Mouse (Mus musculus): ENCODE measurements at regions not wholly inside any gene's neighbourhood (a gene's known extent, or its start where the extent isn't known, plus 50 kb on each side); places are given as distances from the start of the nearest gene placed in this dataset.
"Not testable (repeated sequence)": the region's sequence is repeated elsewhere in the genome, so short reads cannot be mapped to it uniquely, and the experiment has no call there.

- Histone ChIP-seq H3K9ac (replicated peaks) (no peak overlapping the region), H3K36me3 (no peaks in the 10 kb centered on the region), H3K9me3 (no peaks in the 10 kb centered on the region; the same call in 1 of the 2 replicates), H3K4me2 (no peak overlapping the region), H3K4me3 (replicated peaks) (no peak overlapping the region), H3K4me1 (replicated peaks) (peaks cover 41% of the 10 kb centered on the region), H3K27me3 (no peaks in the 10 kb centered on the region), H3K27ac (peak overlapping the region; percentile 84)
- no peak for ATAC-seq (ENCODE audit: insufficient number of reproducible peaks, insufficient read depth, low FRiP score, low TSS enrichment, low read depth)
- WGBS: 80% methylated on average over 4 of the region's 4 CpGs
Measured at GRCm38 (mm10) chr17:83972470-83972869, 124.7 kb upstream of the Haao start.

GRCm38 (mm10) chr17:83972026-83972425 is 124.3 kb upstream of the Haao start:
- H3K4me1 ChIP-seq (replicated peaks): peaks cover 41% of the 10 kb centered on the region
- WGBS: 56% methylated on average over 5 of the region's 5 CpGs
- no peak overlapping the region for H3K9ac ChIP-seq (replicated peaks)
- no peaks in the 10 kb centered on the region; the same call in 1 of the 2 replicates for H3K9me3 ChIP-seq
- H3K27me3 ChIP-seq: no peaks in the 10 kb centered on the region
- H3K27ac ChIP-seq: peak overlapping the region; percentile 84; the same call in 1 of the 2 replicates
- no peak overlapping the region for H3K4me2 ChIP-seq
- H3K36me3 ChIP-seq: no peaks in the 10 kb centered on the region
- H3K4me3 ChIP-seq (replicated peaks): no peak overlapping the region
- no peak for ATAC-seq (ENCODE audit: insufficient number of reproducible peaks, insufficient read depth, low FRiP score, low TSS enrichment, low read depth)

GRCm38 (mm10) chr17:83969407-83969826 is 121.7 kb upstream of the Haao start:
- no peaks in the 10 kb centered on the region for H3K36me3 ChIP-seq
- 0 out of 2 replicates have a peak, but pooled peaks have one; percentile 11 for ATAC-seq (ENCODE audit: insufficient number of reproducible peaks, insufficient read depth, low FRiP score, low TSS enrichment, low read depth)
- H3K9me3 ChIP-seq: no peaks in the 10 kb centered on the region; the same call in 1 of the 2 replicates
- no peak overlapping the region for H3K4me2 ChIP-seq
- H3K4me1 ChIP-seq (replicated peaks): peaks cover 55% of the 10 kb centered on the region
- peak overlapping the region; percentile 95 for H3K27ac ChIP-seq
- 16% methylated on average over 7 of the region's 7 CpGs for WGBS
- no peak overlapping the region for H3K9ac ChIP-seq (replicated peaks)
- H3K27me3 ChIP-seq: no peaks in the 10 kb centered on the region
- no peak overlapping the region for H3K4me3 ChIP-seq (replicated peaks)

GRCm38 (mm10) chr17:83968124-83968523 is 120.4 kb upstream of the Haao start:
- not testable (repeated sequence) for H3K27ac ChIP-seq; H3K36me3 ChIP-seq; H3K4me3 ChIP-seq (replicated peaks); H3K27me3 ChIP-seq; H3K9ac ChIP-seq (replicated peaks); H3K9me3 ChIP-seq; H3K4me2 ChIP-seq; ATAC-seq (ENCODE audit: insufficient number of reproducible peaks, insufficient read depth, low FRiP score, low TSS enrichment, low read depth)
- peaks cover 56% of the 10 kb centered on the region for H3K4me1 ChIP-seq (replicated peaks)
- 92% methylated on average over 3 of the region's 3 CpGs for WGBS

GRCm38 (mm10) chr17:83967007-83967406 is 119.2 kb upstream of the Haao start:
- Histone ChIP-seq H3K4me1 (replicated peaks) (peaks cover 56% of the 10 kb centered on the region), H3K27me3 (no peaks in the 10 kb centered on the region), H3K9ac (replicated peaks) (no peak overlapping the region), H3K36me3 (no peaks in the 10 kb centered on the region), H3K27ac (no peak overlapping the region), H3K4me3 (replicated peaks) (no peak overlapping the region), H3K9me3 (no peaks in the 10 kb centered on the region; the same call in 1 of the 2 replicates), H3K4me2 (no peak overlapping the region)
- WGBS: 83% methylated on average over 6 of the region's 6 CpGs
- ATAC-seq (ENCODE audit: insufficient number of reproducible peaks, insufficient read depth, low FRiP score, low TSS enrichment, low read depth): no peak

GRCm38 (mm10) chr17:83964454-83965211 is 116.9 kb upstream of the Haao start:
- WGBS: 10% methylated on average over 13 of the region's 13 CpGs
- 0 out of 2 replicates have a peak overlapping the region, but pooled peaks have one; percentile 0 for H3K4me2 ChIP-seq
- peak overlapping the region; percentile 97 for H3K27ac ChIP-seq
- no peak overlapping the region for H3K4me3 ChIP-seq (replicated peaks)
- peak; percentile 72 for ATAC-seq (ENCODE audit: insufficient number of reproducible peaks, insufficient read depth, low FRiP score, low TSS enrichment, low read depth)
- H3K9me3 ChIP-seq: no peaks in the 10 kb centered on the region; the same call in 1 of the 2 replicates
- no peak overlapping the region; the same call in 1 of the 2 replicates for H3K9ac ChIP-seq (replicated peaks)
- peaks cover 73% of the 10 kb centered on the region for H3K4me1 ChIP-seq (replicated peaks)
- no peaks in the 10 kb centered on the region for H3K36me3 ChIP-seq
- H3K27me3 ChIP-seq: no peaks in the 10 kb centered on the region

- Histone ChIP-seq H3K4me1 (replicated peaks) (peaks cover 73% of the 10 kb centered on the region), H3K36me3 (no peaks in the 10 kb centered on the region), H3K4me2 (0 out of 2 replicates have a peak overlapping the region, but pooled peaks have one; percentile 0), H3K9me3 (no peaks in the 10 kb centered on the region; the same call in 1 of the 2 replicates), H3K9ac (replicated peaks) (no peak overlapping the region), H3K4me3 (replicated peaks) (no peak overlapping the region), H3K27me3 (no peaks in the 10 kb centered on the region), H3K27ac (peak overlapping the region; percentile 97)
- 70% methylated on average over 7 of the region's 8 CpGs for whole genome bisulfite sequencing
- no peak for ATAC-seq (ENCODE audit: insufficient number of reproducible peaks, insufficient read depth, low FRiP score, low TSS enrichment, low read depth)
Measured at GRCm38 (mm10) chr17:83963561-83963960, 115.8 kb upstream of the Haao start.

- WGBS: 19% methylated on average over 4 of the region's 4 CpGs
Measured at GRCm38 (mm10) chr17:83962841-83963240, 115.1 kb upstream of the Haao start.

GRCm38 (mm10) chr17:83962126-83962525 is 114.4 kb upstream of the Haao start:
- Histone ChIP-seq H3K27ac (0 out of 2 replicates have a peak overlapping the region, but pooled peaks have one; percentile 97), H3K9ac (replicated peaks) (no peak overlapping the region), H3K4me3 (replicated peaks) (no peak overlapping the region), H3K36me3 (no peaks in the 10 kb centered on the region), H3K4me1 (replicated peaks) (peaks cover 88% of the 10 kb centered on the region), H3K4me2 (no peak overlapping the region), H3K9me3 (no peaks in the 10 kb centered on the region), H3K27me3 (no peaks in the 10 kb centered on the region)
- no peak for ATAC-seq (ENCODE audit: insufficient number of reproducible peaks, insufficient read depth, low FRiP score, low TSS enrichment, low read depth)
- 81% methylated on average over 6 of the region's 6 CpGs for WGBS

More at GRCm38 (mm10) chr17:83962841-83963240, 115.1 kb upstream of the Haao start:
- no peak for ATAC-seq (ENCODE audit: insufficient number of reproducible peaks, insufficient read depth, low FRiP score, low TSS enrichment, low read depth)
- Histone ChIP-seq H3K4me2 (no peak overlapping the region), H3K27ac (peak overlapping the region; percentile 97), H3K9ac (replicated peaks) (no peak overlapping the region), H3K4me1 (replicated peaks) (peaks cover 80% of the 10 kb centered on the region), H3K27me3 (no peaks in the 10 kb centered on the region), H3K9me3 (no peaks in the 10 kb centered on the region), H3K4me3 (replicated peaks) (no peak overlapping the region), H3K36me3 (no peaks in the 10 kb centered on the region)

GRCm38 (mm10) chr17:83960821-83961220 is 113.1 kb upstream of the Haao start:
- Histone ChIP-seq H3K9ac (replicated peaks) (no peak overlapping the region), H3K4me2 (no peak overlapping the region), H3K4me1 (replicated peaks) (peaks cover 99% of the 10 kb centered on the region), H3K36me3 (no peaks in the 10 kb centered on the region), H3K27me3 (no peaks in the 10 kb centered on the region), H3K27ac (peak overlapping the region; percentile 68), H3K4me3 (replicated peaks) (no peak overlapping the region), H3K9me3 (no peaks in the 10 kb centered on the region)
- WGBS: 64% methylated on average over 7 of the region's 7 CpGs
- ATAC-seq (ENCODE audit: insufficient number of reproducible peaks, insufficient read depth, low FRiP score, low TSS enrichment, low read depth): no peak

GRCm38 (mm10) chr17:83960158-83960557 is 112.4 kb upstream of the Haao start:
- H3K27me3 ChIP-seq: no peaks in the 10 kb centered on the region
- peaks cover 100% of the 10 kb centered on the region for H3K4me1 ChIP-seq (replicated peaks)
- no peak overlapping the region for H3K4me2 ChIP-seq
- WGBS: 43% methylated on average over 3 of the region's 3 CpGs
- no peaks in the 10 kb centered on the region for H3K36me3 ChIP-seq
- H3K9ac ChIP-seq (replicated peaks): no peak overlapping the region
- H3K4me3 ChIP-seq (replicated peaks): no peak overlapping the region
- H3K27ac ChIP-seq: peak overlapping the region; percentile 68
- no peaks in the 10 kb centered on the region for H3K9me3 ChIP-seq
- no peak for ATAC-seq (ENCODE audit: insufficient number of reproducible peaks, insufficient read depth, low FRiP score, low TSS enrichment, low read depth)
